Mouse (Mus musculus): Measurements from ENCODE around the gene Krtap19-3. TPM values are rescaled to one million over a fixed set of nuclear protein-coding genes. Genes with fewer than 3 reads are reported as not detected.
A peak's percentile ranks its signal among the peaks of the same experiment; 100 is the strongest.

Gene Krtap19-3
- not detected in 2 replicates for polyA plus RNA-seq (2015; fragmentation: Nextera tagmentation; extraction: Ambion mirVana)

GRCm38 (mm10) chr16:88877938-88878337, at the start of gene Krtap19-3:
TSS of gene Krtap19-3 (minus strand) at chr16:88878038.
- no peaks in the 10 kb centered on the region for H3K27me3 ChIP-seq
- ATAC-seq (ENCODE audit: low read depth) (no peak), DNase-seq (no peak)
- 71% methylated on average over 2 of the region's 2 CpGs for WGBS (ENCODE audit: insufficient replicate concordance)
- H3K4me3 ChIP-seq (replicated peaks), result no peak within 1 kb of the TSS
- H3K9ac ChIP-seq, result no peak within 1 kb of the TSS
- no peaks in the 10 kb centered on the region for H3K9me3 ChIP-seq (replicated peaks)
- H3K36me3 ChIP-seq, result no peaks in the 10 kb centered on the region
- no peak within 1 kb of the TSS for H3K4me2 ChIP-seq
- no peak within 1 kb of the TSS for H3K27ac ChIP-seq
- no peaks in the 10 kb centered on the region for H3K4me1 ChIP-seq (replicated peaks)

- no peak for DNase-seq
- Histone ChIP-seq H3K9me3 (replicated peaks) (no peaks in the 10 kb centered on the region), H3K4me3 (replicated peaks) (no peak within 1 kb of the TSS), H3K27me3 (no peaks in the 10 kb centered on the region), H3K9ac (no peak within 1 kb of the TSS), H3K36me3 (no peaks in the 10 kb centered on the region), H3K4me1 (replicated peaks) (no peaks in the 10 kb centered on the region), H3K4me2 (no peak within 1 kb of the TSS), H3K27ac (no peak within 1 kb of the TSS)
- WGBS (ENCODE audit: insufficient replicate concordance), result 75% methylated on average over 6 of the region's 6 CpGs
- ATAC-seq (ENCODE audit: low read depth), result no peak
Measured at GRCm38 (mm10) chr16:88896357-88896756, 18.5 kb upstream of the Krtap19-3 start, which contains the start of gene Krtap19-5. TSS of gene Krtap19-5 (minus strand) at chr16:88896457.

- no peak overlapping the region for H3K4me2 ChIP-seq
Measured at GRCm38 (mm10) chr16:88886870-88887269, 9.0 kb upstream of the Krtap19-3 start.

GRCm38 (mm10) chr16:88884989-88885388, 7.2 kb upstream of the Krtap19-3 start, which contains the start of gene Krtap19-4:
TSS of gene Krtap19-4 (minus strand) at chr16:88885089.
- no peak for ATAC-seq (ENCODE audit: low read depth)
- H3K36me3 ChIP-seq, result no peaks in the 10 kb centered on the region
- no peaks in the 10 kb centered on the region for H3K9me3 ChIP-seq (replicated peaks)
- H3K27ac ChIP-seq, result no peak within 1 kb of the TSS
- H3K9ac ChIP-seq, result no peak within 1 kb of the TSS
- no peaks in the 10 kb centered on the region for H3K4me1 ChIP-seq (replicated peaks)
- 66% methylated on average over 5 of the region's 5 CpGs for WGBS (ENCODE audit: insufficient replicate concordance)
- no peaks in the 10 kb centered on the region for H3K27me3 ChIP-seq
- no peak within 1 kb of the TSS for H3K4me3 ChIP-seq (replicated peaks)
- no peak within 1 kb of the TSS for H3K4me2 ChIP-seq
- no peak for DNase-seq

More at GRCm38 (mm10) chr16:88886870-88887269, 9.0 kb upstream of the Krtap19-3 start:
- Histone ChIP-seq H3K9me3 (replicated peaks) (no peaks in the 10 kb centered on the region), H3K27me3 (no peaks in the 10 kb centered on the region), H3K4me3 (replicated peaks) (no peak overlapping the region), H3K9ac (no peak overlapping the region), H3K27ac (no peak overlapping the region), H3K36me3 (no peaks in the 10 kb centered on the region), H3K4me1 (replicated peaks) (no peaks in the 10 kb centered on the region)
- WGBS (ENCODE audit: insufficient replicate concordance), result 63% methylated on average over 6 of the region's 6 CpGs
- no peak for ATAC-seq (ENCODE audit: low read depth)
- no peak for DNase-seq

- no peaks in the 10 kb centered on the region for H3K9me3 ChIP-seq (replicated peaks)
- H3K4me3 ChIP-seq (replicated peaks), result no peak within 1 kb of the TSS
- no peak within 1 kb of the TSS for H3K9ac ChIP-seq
- WGBS (ENCODE audit: insufficient replicate concordance), result 83% methylated on average over 3 of the region's 3 CpGs
- DNase-seq (no peak), ATAC-seq (ENCODE audit: low read depth) (no peak)
- no peak within 1 kb of the TSS for H3K4me2 ChIP-seq
- H3K27ac ChIP-seq, result no peak within 1 kb of the TSS
- H3K36me3 ChIP-seq, result no peaks in the 10 kb centered on the region
- H3K4me1 ChIP-seq (replicated peaks), result no peaks in the 10 kb centered on the region
- H3K27me3 ChIP-seq, result no peaks in the 10 kb centered on the region
Measured at GRCm38 (mm10) chr16:88874169-88874568, 3.7 kb downstream of the Krtap19-3 start, which contains the start of gene Krtap19-2. TSS of gene Krtap19-2 (minus strand) at chr16:88874269.

GRCm38 (mm10) chr16:88869311-88869710, 8.5 kb downstream of the Krtap19-3 start, which contains the start of gene Krtap19-1:
TSS of gene Krtap19-1 (minus strand) at chr16:88869411.
- Histone ChIP-seq H3K9me3 (replicated peaks) (no peaks in the 10 kb centered on the region), H3K36me3 (no peaks in the 10 kb centered on the region), H3K4me2 (no peak within 1 kb of the TSS), H3K27ac (no peak within 1 kb of the TSS), H3K9ac (no peak within 1 kb of the TSS), H3K4me3 (replicated peaks) (no peak within 1 kb of the TSS), H3K4me1 (replicated peaks) (no peaks in the 10 kb centered on the region), H3K27me3 (no peaks in the 10 kb centered on the region)
- DNase-seq (no peak), ATAC-seq (ENCODE audit: low read depth) (no peak)
- WGBS (ENCODE audit: insufficient replicate concordance), result 70% methylated on average over 6 of the region's 6 CpGs

GRCm38 (mm10) chr16:88864887-88865407, 12.9 kb downstream of the Krtap19-3 start:
- no peak overlapping the region for H3K4me3 ChIP-seq (replicated peaks)
- DNase-seq (no peak), ATAC-seq (ENCODE audit: low read depth) (no peak)
- H3K27ac ChIP-seq, result no peak overlapping the region
- no peaks in the 10 kb centered on the region for H3K4me1 ChIP-seq (replicated peaks)
- no peak overlapping the region for H3K9ac ChIP-seq
- 69% methylated on average over 4 of the region's 4 CpGs for WGBS (ENCODE audit: insufficient replicate concordance)
- H3K9me3 ChIP-seq (replicated peaks), result no peaks in the 10 kb centered on the region
- no peak overlapping the region for H3K4me2 ChIP-seq
- H3K36me3 ChIP-seq, result no peaks in the 10 kb centered on the region
- no peaks in the 10 kb centered on the region for H3K27me3 ChIP-seq

GRCm38 (mm10) chr16:88851450-88851849, 26.4 kb downstream of the Krtap19-3 start:
- H3K9me3 ChIP-seq (replicated peaks), result no peaks in the 10 kb centered on the region
- no peak for ATAC-seq (ENCODE audit: low read depth)
- H3K9ac ChIP-seq, result no peak overlapping the region
- WGBS (ENCODE audit: insufficient replicate concordance), result 20% methylated on average over 5 of the region's 5 CpGs
- H3K4me3 ChIP-seq (replicated peaks), result no peak overlapping the region
- H3K4me1 ChIP-seq (replicated peaks), result no peaks in the 10 kb centered on the region
- no peak overlapping the region for H3K27ac ChIP-seq
- H3K27me3 ChIP-seq, result no peaks in the 10 kb centered on the region
- no peak for DNase-seq
- no peaks in the 10 kb centered on the region for H3K36me3 ChIP-seq
- no peak overlapping the region for H3K4me2 ChIP-seq

- 0 out of 2 replicates have a peak, but pooled peaks have one; percentile 31 for ATAC-seq (ENCODE audit: low read depth)
- 64% methylated on average over 4 of the region's 4 CpGs for WGBS (ENCODE audit: insufficient replicate concordance)
- no peak overlapping the region for H3K4me3 ChIP-seq (replicated peaks)
Measured at GRCm38 (mm10) chr16:88848558-88848957, 29.3 kb downstream of the Krtap19-3 start.

GRCm38 (mm10) chr16:88847363-88847762, 30.5 kb downstream of the Krtap19-3 start:
- H3K4me3 ChIP-seq (replicated peaks), result no peak overlapping the region
- H3K9ac ChIP-seq, result no peak overlapping the region
- H3K9me3 ChIP-seq (replicated peaks), result no peaks in the 10 kb centered on the region
- H3K36me3 ChIP-seq, result no peaks in the 10 kb centered on the region
- no peaks in the 10 kb centered on the region for H3K4me1 ChIP-seq (replicated peaks)
- no peak overlapping the region for H3K4me2 ChIP-seq
- H3K27me3 ChIP-seq, result no peaks in the 10 kb centered on the region
- 89% methylated on average over 1 of the region's 1 CpGs for WGBS (ENCODE audit: insufficient replicate concordance)
- DNase-seq, result no peak
- ATAC-seq (ENCODE audit: low read depth), result no peak
- no peak overlapping the region for H3K27ac ChIP-seq

More at GRCm38 (mm10) chr16:88848558-88848957, 29.3 kb downstream of the Krtap19-3 start:
- no peaks in the 10 kb centered on the region for H3K9me3 ChIP-seq (replicated peaks)
- H3K27me3 ChIP-seq, result no peaks in the 10 kb centered on the region
- no peaks in the 10 kb centered on the region for H3K4me1 ChIP-seq (replicated peaks)
- H3K4me2 ChIP-seq, result no peak overlapping the region
- H3K36me3 ChIP-seq, result no peaks in the 10 kb centered on the region
- H3K27ac ChIP-seq, result no peak overlapping the region
- no peak for DNase-seq
- no peak overlapping the region for H3K9ac ChIP-seq
